Mouse (Mus musculus) megakaryocyte, embryonic 14.5 days (primary cell): ENCODE results near the gene Plekha4.

ENCODE experiments used
- FLI1 ChIP-seq: IDR thresholded peaks from 2 replicates; pipeline ENCODE4 v1.6.1; 2012; ENCODE audit warnings: low read length, inconsistent platforms, mixed read lengths
- GATA1 ChIP-seq: IDR thresholded peaks from 3 replicates; pipeline ENCODE4 v1.6.1; 2012; ENCODE audit warnings: mixed read lengths, low read length, inconsistent platforms, borderline replicate concordance

DNA sequence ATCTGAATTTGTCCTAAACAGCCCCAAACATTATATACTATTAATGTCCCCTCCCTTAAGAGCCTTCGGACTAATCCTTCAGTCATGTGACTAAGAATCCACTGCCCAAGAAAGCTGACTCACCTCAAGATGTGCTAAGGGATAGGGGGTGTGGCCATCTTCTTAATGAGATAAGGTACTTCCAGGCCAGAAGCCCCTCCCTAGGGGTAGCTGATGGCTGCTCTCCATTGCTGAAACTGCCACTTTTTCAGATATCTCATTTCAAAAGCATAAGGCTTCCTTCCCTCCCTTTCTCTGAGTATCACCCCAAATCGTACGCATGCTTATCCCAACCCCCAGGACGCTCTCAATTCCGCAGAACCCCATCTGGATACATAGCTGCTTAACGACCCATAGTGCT lies 17.6 kb upstream of the Plekha4 start:
- TF ChIP-seq GATA1 (no peak), FLI1 (no peak)
